ENCODE assay signal across 27 mouse cellular contexts in the genomic region with DNA sequence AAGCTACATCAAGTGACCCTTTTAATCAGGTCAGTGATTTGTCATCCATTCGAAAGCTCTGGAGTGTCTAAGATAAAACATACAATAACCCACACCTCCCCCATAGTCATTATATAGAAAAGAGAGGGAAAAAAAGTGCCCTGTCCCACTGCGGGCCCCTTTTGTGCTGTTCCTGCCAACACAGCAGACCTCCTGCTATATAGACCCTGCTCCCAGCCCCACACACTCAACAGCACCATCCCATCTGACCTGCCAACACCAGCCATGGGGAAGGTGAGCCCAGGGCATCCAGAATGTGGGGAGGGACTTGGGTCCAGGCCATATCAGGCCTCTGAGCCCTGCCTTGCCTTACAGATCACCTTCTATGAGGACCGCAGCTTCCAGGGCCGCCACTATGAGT. TPM values are rescaled to one million over a fixed set of nuclear protein-coding genes. Genes with fewer than 3 reads are reported as not detected.
DNase-seq lines count a peak whose midpoint lies in the region; ATAC-seq lines count a peak whose summit lies in the region.
"Had no signal": no experiment of that assay in that cellular context is flagged by ENCODE, and none has a peak within 500 bp of the region (broad histone marks: within the 10 kb centered on the region; RNA-seq: fewer than 3 reads in every experiment).

Gene Crygf (plus strand): TSS at position 227 of the 400 bp plus-strand sequence.

- no peak within 1 kb of the TSS for H3K27ac ChIP-seq in forebrain, embryonic 11.5 days (ENCODE audit: low read depth, low read length)
- H3K27ac ChIP-seq in forebrain, embryonic 16.5 days (ENCODE audit: low read length) = no peak within 1 kb of the TSS
- H3K27ac ChIP-seq in kidney, embryonic 16.5 days (ENCODE audit: low read length) = no peak within 1 kb of the TSS; the same call in 1 of the 2 replicates
- no peak within 1 kb of the TSS for H3K27ac ChIP-seq in midbrain, embryonic 13.5 days
- H3K27ac ChIP-seq in midbrain, embryonic 15.5 days = no peak within 1 kb of the TSS
- H3K27ac ChIP-seq: embryonic facial prominence, embryonic 15.5 days; hindbrain, postnatal 0 days; limb, embryonic 13.5 days; liver, embryonic 12.5 days; neural tube, embryonic 12.5 days had no signal

- H3K4me1 ChIP-seq in forebrain, embryonic 11.5 days (replicated peaks; ENCODE audit: control insufficient read depth, insufficient read depth, low read length) = no peaks in the 10 kb centered on the region; the same call in 1 of the 2 replicates
- H3K4me1 ChIP-seq in forebrain, embryonic 16.5 days (replicated peaks; ENCODE audit: control insufficient read depth, insufficient read depth, low read length) = no peaks in the 10 kb centered on the region
- peaks cover 6% of the 10 kb centered on the region; the same call in 1 of the 2 replicates for H3K4me1 ChIP-seq in kidney, embryonic 16.5 days (ENCODE audit: insufficient read depth, low read length)
- no peaks in the 10 kb centered on the region for H3K4me1 ChIP-seq in midbrain, embryonic 13.5 days (replicated peaks)
- H3K4me1 ChIP-seq in midbrain, embryonic 15.5 days = no peaks in the 10 kb centered on the region
- H3K4me1 ChIP-seq: embryonic facial prominence, embryonic 15.5 days; limb, embryonic 13.5 days; liver, embryonic 12.5 days; neural tube, embryonic 12.5 days had no signal

- no peaks in the 10 kb centered on the region for H3K36me3 ChIP-seq in forebrain, embryonic 11.5 days (ENCODE audit: control insufficient read depth, insufficient read depth, low read length)
- H3K36me3 ChIP-seq in forebrain, embryonic 16.5 days (ENCODE audit: control insufficient read depth, insufficient read depth) = no peaks in the 10 kb centered on the region
- H3K36me3 ChIP-seq in kidney, embryonic 16.5 days (ENCODE audit: insufficient read depth, low read length) = no peaks in the 10 kb centered on the region
- no peaks in the 10 kb centered on the region for H3K36me3 ChIP-seq in midbrain, embryonic 13.5 days
- no peaks in the 10 kb centered on the region for H3K36me3 ChIP-seq in midbrain, embryonic 15.5 days (replicated peaks)
- H3K36me3 ChIP-seq: embryonic facial prominence, embryonic 15.5 days; G1E; limb, embryonic 13.5 days; liver, embryonic 12.5 days; neural tube, embryonic 12.5 days had no signal

- no peak for DNase-seq in forebrain, embryonic 11.5 days (ENCODE audit: low spot score)
- no peak for DNase-seq in kidney, postnatal 10 days
- no peak for DNase-seq in urinary bladder, postnatal 10 days (ENCODE audit: low spot score)
- DNase-seq: adrenal gland, postnatal 36 days; cerebellum, adult 9-11 months; gastrocnemius, postnatal 10 days; kidney, postnatal 4 days; lung, adult 2 months; lung, postnatal 4 days; thymus, postnatal 14 days had no signal

- H3K4me2 ChIP-seq in forebrain, embryonic 11.5 days (ENCODE audit: low read depth, low read length, severe bottlenecking) = no peak within 1 kb of the TSS
- H3K4me2 ChIP-seq in forebrain, embryonic 16.5 days (ENCODE audit: low read length) = no peak within 1 kb of the TSS
- H3K4me2 ChIP-seq in kidney, embryonic 16.5 days (replicated peaks; ENCODE audit: low read depth, low read length) = no peak within 1 kb of the TSS
- no peak within 1 kb of the TSS for H3K4me2 ChIP-seq in midbrain, embryonic 13.5 days (replicated peaks)
- no peak within 1 kb of the TSS for H3K4me2 ChIP-seq in midbrain, embryonic 15.5 days
- H3K4me2 ChIP-seq: embryonic facial prominence, embryonic 15.5 days; heart, embryonic 11.5 days; limb, embryonic 13.5 days; liver, embryonic 12.5 days; neural tube, embryonic 12.5 days had no signal

- WGBS in forebrain, embryonic 11.5 days = 54% methylated on average over 4 of the region's 4 CpGs
- 42% methylated on average over 4 of the region's 4 CpGs for WGBS in forebrain, embryonic 16.5 days
- WGBS in kidney, embryonic 16.5 days = 67% methylated on average over 4 of the region's 4 CpGs
- WGBS in midbrain, embryonic 13.5 days = 66% methylated on average over 4 of the region's 4 CpGs
- 70% methylated on average over 4 of the region's 4 CpGs for whole genome bisulfite sequencing in midbrain, embryonic 15.5 days

- peak; percentile 73 for ATAC-seq in forebrain, embryonic 11.5 days (replicated peaks; ENCODE audit: low FRiP score)
- ATAC-seq in forebrain, embryonic 16.5 days = no peak
- ATAC-seq in kidney, embryonic 16.5 days (ENCODE audit: low FRiP score, low TSS enrichment) = peak; percentile 25; the same call in 1 of the 2 replicates
- ATAC-seq in midbrain, embryonic 13.5 days = 0 out of 2 replicates have a peak, but pooled peaks have one; percentile 14
- no peak; the same call in 1 of the 2 replicates for ATAC-seq in midbrain, embryonic 15.5 days (replicated peaks)
- ATAC-seq: hindbrain, postnatal 0 days; intestine, postnatal 0 days; liver, embryonic 12.5 days had no signal

- no peaks in the 10 kb centered on the region for H3K9me3 ChIP-seq in forebrain, embryonic 11.5 days (ENCODE audit: control insufficient read depth, low read length)
- H3K9me3 ChIP-seq in forebrain, embryonic 16.5 days (ENCODE audit: control insufficient read depth, low read length) = no peaks in the 10 kb centered on the region
- no peaks in the 10 kb centered on the region for H3K9me3 ChIP-seq in kidney, embryonic 16.5 days (ENCODE audit: low read length)
- H3K9me3 ChIP-seq in midbrain, embryonic 13.5 days = no peaks in the 10 kb centered on the region
- no peaks in the 10 kb centered on the region for H3K9me3 ChIP-seq in midbrain, embryonic 15.5 days
- H3K9me3 ChIP-seq: embryonic facial prominence, embryonic 15.5 days; limb, embryonic 13.5 days; liver, embryonic 12.5 days; neural tube, embryonic 12.5 days had no signal

- H3K4me3 ChIP-seq in forebrain, embryonic 11.5 days (ENCODE audit: low read depth, low read length) = no peak within 1 kb of the TSS
- H3K4me3 ChIP-seq in forebrain, embryonic 16.5 days (replicated peaks; ENCODE audit: low read length) = no peak within 1 kb of the TSS
- H3K4me3 ChIP-seq in kidney, embryonic 16.5 days (ENCODE audit: low read length) = no peak within 1 kb of the TSS
- no peak within 1 kb of the TSS for H3K4me3 ChIP-seq in midbrain, embryonic 13.5 days (replicated peaks)
- no peak within 1 kb of the TSS for H3K4me3 ChIP-seq in midbrain, embryonic 15.5 days
- H3K4me3 ChIP-seq: embryonic facial prominence, embryonic 15.5 days; limb, embryonic 13.5 days; liver, embryonic 12.5 days; neural tube, embryonic 12.5 days had no signal

- H3K9ac ChIP-seq in forebrain, embryonic 11.5 days (ENCODE audit: low read length) = no peak within 1 kb of the TSS
- no peak within 1 kb of the TSS for H3K9ac ChIP-seq in forebrain, embryonic 16.5 days (replicated peaks; ENCODE audit: low read depth, low read length)
- no peak within 1 kb of the TSS for H3K9ac ChIP-seq in kidney, embryonic 16.5 days (replicated peaks; ENCODE audit: low read length)
- no peak within 1 kb of the TSS for H3K9ac ChIP-seq in midbrain, embryonic 13.5 days (replicated peaks)
- no peak within 1 kb of the TSS for H3K9ac ChIP-seq in midbrain, embryonic 15.5 days
- H3K9ac ChIP-seq: embryonic facial prominence, embryonic 15.5 days; limb, embryonic 13.5 days; liver, embryonic 12.5 days; neural tube, embryonic 12.5 days had no signal

- no peaks in the 10 kb centered on the region for H3K27me3 ChIP-seq in forebrain, embryonic 11.5 days (ENCODE audit: control insufficient read depth, insufficient read depth, low read length)
- no peaks in the 10 kb centered on the region for H3K27me3 ChIP-seq in forebrain, embryonic 16.5 days (replicated peaks; ENCODE audit: control insufficient read depth, insufficient read depth, low read length)
- H3K27me3 ChIP-seq in kidney, embryonic 16.5 days (ENCODE audit: insufficient read depth, low read length) = no peaks in the 10 kb centered on the region
- no peaks in the 10 kb centered on the region for H3K27me3 ChIP-seq in midbrain, embryonic 13.5 days
- H3K27me3 ChIP-seq in midbrain, embryonic 15.5 days (replicated peaks) = no peaks in the 10 kb centered on the region
- H3K27me3 ChIP-seq: embryonic facial prominence, embryonic 15.5 days; limb, embryonic 13.5 days; liver, embryonic 12.5 days; neural tube, embryonic 12.5 days; Patski had no signal

RNA-seq across cellular contexts. Expression of gene Crygf, which starts in this region (rescaled TPM):
- not detected in 2 replicates for polyA plus RNA-seq in forebrain, embryonic 11.5 days (2014; fragmentation: Nextera tagmentation; extraction: Ambion mirVana)
- polyA plus RNA-seq in forebrain, embryonic 16.5 days (2015; fragmentation: Nextera tagmentation; extraction: Ambion mirVana) = not detected in 2 replicates
- not detected in 2 replicates for polyA plus RNA-seq in kidney, embryonic 16.5 days (2015; fragmentation: Nextera tagmentation; extraction: Ambion mirVana)
- not detected in 2 replicates for polyA plus RNA-seq in midbrain, embryonic 13.5 days (2015; fragmentation: Nextera tagmentation; extraction: Ambion mirVana)
- polyA plus RNA-seq in midbrain, embryonic 15.5 days (2015; fragmentation: Nextera tagmentation; extraction: Ambion mirVana) = not detected in 2 replicates
- polyA plus RNA-seq: cortical plate, adult 2 months; G1E; heart, embryonic 11.5 days; heart, postnatal 0 days; hindbrain, postnatal 0 days; intestine, postnatal 0 days; limb, embryonic 13.5 days; liver, embryonic 12.5 days; lung, adult 2 months; neural tube, embryonic 12.5 days; Patski; spleen, adult 2 months; testis, adult 2 months had no signal

Comparison
In these comparisons a context has a peak if more than half of its experiments do, and no peak if none do; other contexts are left out.
1. Peak in ATAC-seq in forebrain, embryonic 11.5 days; RNA of the gene not detected or under 1 TPM.
2. Peak in ATAC-seq in kidney, embryonic 16.5 days; RNA of the gene not detected or under 1 TPM.
3. Peak in ATAC-seq in midbrain, embryonic 13.5 days; RNA of the gene not detected or under 1 TPM.